8 mouse cellular contexts compared by ENCODE assay signal in genomic region chr6:4746036-4746695, GRCm38 (mm10). TPM values are rescaled to one million over a fixed set of nuclear protein-coding genes. Genes with fewer than 3 reads are reported as not detected.
DNase-seq lines count a peak whose midpoint lies in the region; ATAC-seq and TF ChIP-seq lines count a peak whose summit lies in the region.

No protein-coding gene starts in this region.

- peaks cover 31% of the 10 kb centered on the region for H3K9me3 ChIP-seq in forebrain, embryonic 10.5 days
- 0 out of 2 replicates have a peak, but pooled peaks cover 2% of the 10 kb centered on the region for H3K9me3 ChIP-seq in intestine, embryonic 15.5 days
- no peaks in the 10 kb centered on the region for H3K9me3 ChIP-seq in midbrain, embryonic 15.5 days

- DNase-seq in gastrocnemius, adult 2 months, result no peak
- no peak for DNase-seq in gastrocnemius, postnatal 36 days
- DNase-seq in adrenal gland, postnatal 10 days, result peak; percentile 67
- DNase-seq in forebrain, embryonic 10.5 days (ENCODE audit: extremely low spot score, low spot score), result no peak
- no peak for DNase-seq in frontal cortex, postnatal 36 days (ENCODE audit: low spot score in 2 of 2)
- DNase-seq in urinary bladder, adult 2 months (ENCODE audit: low spot score), result no peak

- H3K27ac ChIP-seq in gastrocnemius, adult 2 months, result peak overlapping the region; percentile 84
- peak overlapping the region; percentile 96 for H3K27ac ChIP-seq in forebrain, embryonic 10.5 days
- H3K27ac ChIP-seq in intestine, embryonic 15.5 days, result peak overlapping the region; percentile 54
- peak overlapping the region; percentile 87 for H3K27ac ChIP-seq in midbrain, embryonic 15.5 days

- peaks cover 36% of the 10 kb centered on the region for H3K4me1 ChIP-seq in forebrain, embryonic 10.5 days
- no peaks in the 10 kb centered on the region for H3K4me1 ChIP-seq in intestine, embryonic 15.5 days (replicated peaks)
- H3K4me1 ChIP-seq in midbrain, embryonic 15.5 days, result peaks cover 7% of the 10 kb centered on the region; the same call in 1 of the 2 replicates

- ATAC-seq in intestine, embryonic 15.5 days, result no peak
- no peak for ATAC-seq in midbrain, embryonic 15.5 days (replicated peaks)

- H3K4me3 ChIP-seq in gastrocnemius, adult 2 months, result peak overlapping the region; percentile 84
- peak overlapping the region; percentile 62 for H3K4me3 ChIP-seq in forebrain, embryonic 10.5 days
- peak overlapping the region; percentile 44 for H3K4me3 ChIP-seq in intestine, embryonic 15.5 days (replicated peaks)
- H3K4me3 ChIP-seq in midbrain, embryonic 15.5 days, result peak overlapping the region; percentile 52

- 49% methylated on average over 22 of the region's 22 CpGs for WGBS in forebrain, embryonic 10.5 days
- WGBS in intestine, embryonic 15.5 days, result 53% methylated on average over 22 of the region's 22 CpGs
- WGBS in midbrain, embryonic 15.5 days, result 52% methylated on average over 22 of the region's 22 CpGs

- no peak for TF ChIP-seq CTCF in gastrocnemius, adult 2 months (IDR thresholded peaks at IDR 0.05)

- peak overlapping the region; percentile 72 for H3K4me2 ChIP-seq in intestine, embryonic 15.5 days (replicated peaks)
- peak overlapping the region; percentile 80 for H3K4me2 ChIP-seq in midbrain, embryonic 15.5 days

- intact Hi-C loops in gastrocnemius, adult 2 months (cut with DNase I), result loop anchor here (5.0 to 10.0 kb wide), 2 partner anchors 39 to 191 kb away; no protein-coding TSS in a partner anchor
- intact Hi-C loops in gastrocnemius, postnatal 36 days (cut with DNase I), result loop anchor here (10.0 kb wide), 1 partner anchor 191 kb away; no protein-coding TSS in a partner anchor

- H3K36me3 ChIP-seq in forebrain, embryonic 10.5 days (replicated peaks), result peaks cover 10% of the 10 kb centered on the region
- no peaks in the 10 kb centered on the region for H3K36me3 ChIP-seq in intestine, embryonic 15.5 days
- H3K36me3 ChIP-seq in midbrain, embryonic 15.5 days (replicated peaks), result no peaks in the 10 kb centered on the region

- peak overlapping the region; percentile 41 for H3K9ac ChIP-seq in intestine, embryonic 15.5 days
- peak overlapping the region; percentile 72 for H3K9ac ChIP-seq in midbrain, embryonic 15.5 days

- H3K27me3 ChIP-seq in forebrain, embryonic 10.5 days (ENCODE audit: poor library complexity, severe bottlenecking), result peaks cover 2% of the 10 kb centered on the region; the same call in 1 of the 2 replicates
- H3K27me3 ChIP-seq in intestine, embryonic 15.5 days (replicated peaks), result no peaks in the 10 kb centered on the region
- H3K27me3 ChIP-seq in midbrain, embryonic 15.5 days (replicated peaks), result no peaks in the 10 kb centered on the region

RNA-seq across cellular contexts. Expression of gene Sgce, which starts 0.8 kb away (rescaled TPM):
- 10 to 100 TPM in 1 of 2 experiments, 1 to 10 TPM in 1; 9.3 to 10.9 TPM for total RNA-seq in gastrocnemius, adult 2 months (2021)
- 1 to 10 TPM; 9.5 to 9.7 TPM for total RNA-seq in gastrocnemius, postnatal 36 days (2021)
- 10 to 100 TPM; 57.3 to 65.7 TPM for total RNA-seq in adrenal gland, postnatal 10 days (2021)
- polyA plus RNA-seq in forebrain, embryonic 10.5 days (2016; fragmentation: Nextera tagmentation; extraction: Ambion mirVana), result 49.9 and 50.4 TPM in 2 replicates
- 45.6 and 47.5 TPM in 2 replicates for polyA plus RNA-seq in intestine, embryonic 15.5 days (2015; fragmentation: Nextera tagmentation; extraction: Ambion mirVana)
- polyA plus RNA-seq in midbrain, embryonic 15.5 days (2015; fragmentation: Nextera tagmentation; extraction: Ambion mirVana), result 58.5 and 58.9 TPM in 2 replicates
- polyA plus RNA-seq in urinary bladder, adult 2 months (2012; rRNA removed), result 71.6 and 86.3 TPM in 2 replicates

RNA-seq across cellular contexts. Expression of gene Peg10, which starts 0.9 kb away (rescaled TPM):
- 1 to 10 TPM; 1.1 to 1.5 TPM for total RNA-seq in gastrocnemius, adult 2 months (2021)
- 1 to 10 TPM; 1.4 TPM for total RNA-seq in gastrocnemius, postnatal 36 days (2021)
- total RNA-seq in adrenal gland, postnatal 10 days (2021), result 100 to 1,000 TPM; 283 to 299 TPM
- polyA plus RNA-seq in forebrain, embryonic 10.5 days (2016; fragmentation: Nextera tagmentation; extraction: Ambion mirVana), result 11.8 and 12.9 TPM in 2 replicates
- 2.8 and 3.2 TPM in 2 replicates for polyA plus RNA-seq in intestine, embryonic 15.5 days (2015; fragmentation: Nextera tagmentation; extraction: Ambion mirVana)
- polyA plus RNA-seq in midbrain, embryonic 15.5 days (2015; fragmentation: Nextera tagmentation; extraction: Ambion mirVana), result 7.9 and 8.5 TPM in 2 replicates
- 5.5 and 8.5 TPM in 2 replicates for polyA plus RNA-seq in urinary bladder, adult 2 months (2012; rRNA removed)
